Mouse (Mus musculus): ENCODE measurements around the gene Gm5901. TPM values are rescaled to one million over a fixed set of nuclear protein-coding genes. Genes with fewer than 3 reads are reported as not detected.
A peak's percentile ranks its signal among the peaks of the same experiment; 100 is the strongest.

Gene Gm5901
- polyA plus RNA-seq, 1 experiment from 2014 or later = not detected

DNA sequence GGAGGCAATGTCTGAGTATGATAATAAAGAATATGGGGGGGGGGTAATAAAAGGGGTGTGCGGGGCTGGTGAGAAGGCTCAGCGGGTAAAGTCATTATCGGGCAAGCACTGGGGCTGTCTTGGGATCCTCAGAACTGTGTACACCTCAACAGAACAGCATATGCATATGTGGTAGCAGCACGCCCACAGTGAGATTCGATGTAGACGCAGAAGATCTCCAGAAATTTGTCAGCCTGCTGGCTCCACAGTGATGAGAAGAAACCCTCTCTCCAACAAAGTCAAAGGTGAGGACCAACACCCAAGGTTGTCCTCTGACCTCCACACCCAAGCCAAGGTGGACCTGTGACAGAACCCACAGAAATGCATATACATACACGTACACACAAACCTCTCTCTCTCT, 41.7 kb downstream of the Gm5901 start:
- Histone ChIP-seq H3K4me2 (ENCODE audit: low read length) (no peak overlapping the region), H3K36me3 (ENCODE audit: control insufficient read depth, insufficient read depth, low read length) (no peaks in the 10 kb centered on the region), H3K4me1 (ENCODE audit: control insufficient read depth, insufficient read depth, low read length) (no peaks in the 10 kb centered on the region), H3K9ac (replicated peaks; ENCODE audit: low read length) (no peak overlapping the region), H3K9me3 (ENCODE audit: control insufficient read depth, low read length) (no peaks in the 10 kb centered on the region), H3K27me3 (ENCODE audit: control insufficient read depth, insufficient read depth, low read length) (no peaks in the 10 kb centered on the region), H3K27ac (replicated peaks; ENCODE audit: low read depth, low read length) (no peak overlapping the region), H3K4me3 (replicated peaks; ENCODE audit: low read depth, low read length) (no peak overlapping the region)
- no peak for ATAC-seq (ENCODE audit: low FRiP score, low TSS enrichment)
- no peak for DNase-seq
- WGBS = 95% methylated on average over 7 of the region's 7 CpGs

- DNase-seq = no peak
- Histone ChIP-seq H3K4me2 (ENCODE audit: low read length) (no peak overlapping the region), H3K27me3 (ENCODE audit: control insufficient read depth, insufficient read depth, low read length) (no peaks in the 10 kb centered on the region), H3K27ac (replicated peaks; ENCODE audit: low read depth, low read length) (no peak overlapping the region), H3K4me3 (replicated peaks; ENCODE audit: low read depth, low read length) (no peak overlapping the region), H3K9ac (replicated peaks; ENCODE audit: low read length) (no peak overlapping the region), H3K9me3 (ENCODE audit: control insufficient read depth, low read length) (no peaks in the 10 kb centered on the region), H3K36me3 (ENCODE audit: control insufficient read depth, insufficient read depth, low read length) (no peaks in the 10 kb centered on the region), H3K4me1 (ENCODE audit: control insufficient read depth, insufficient read depth, low read length) (no peaks in the 10 kb centered on the region)
- no peak for ATAC-seq (ENCODE audit: low FRiP score, low TSS enrichment)
- WGBS = 86% methylated on average over 5 of the region's 5 CpGs
These were observed 43.3 kb downstream of the Gm5901 start for GRCm38 (mm10) chr7:105418106-105418505.

GRCm38 (mm10) chr7:105420903-105421302, 46.1 kb downstream of the Gm5901 start:
- no peak overlapping the region for H3K4me2 ChIP-seq (ENCODE audit: low read length)
- H3K9ac ChIP-seq (replicated peaks; ENCODE audit: low read length) = no peak overlapping the region
- peaks cover 9% of the 10 kb centered on the region for H3K27me3 ChIP-seq (ENCODE audit: control insufficient read depth, insufficient read depth, low read length)
- H3K4me3 ChIP-seq (replicated peaks; ENCODE audit: low read depth, low read length) = no peak overlapping the region
- H3K36me3 ChIP-seq (ENCODE audit: control insufficient read depth, insufficient read depth, low read length) = no peaks in the 10 kb centered on the region
- ATAC-seq (ENCODE audit: low FRiP score, low TSS enrichment) = no peak
- H3K27ac ChIP-seq (replicated peaks; ENCODE audit: low read depth, low read length) = no peak overlapping the region
- no peak for DNase-seq
- 64% methylated on average over 2 of the region's 2 CpGs for WGBS
- H3K4me1 ChIP-seq (ENCODE audit: control insufficient read depth, insufficient read depth, low read length) = no peaks in the 10 kb centered on the region
- H3K9me3 ChIP-seq (ENCODE audit: control insufficient read depth, low read length) = no peaks in the 10 kb centered on the region

- Histone ChIP-seq H3K27ac (replicated peaks; ENCODE audit: low read depth, low read length) (no peak overlapping the region), H3K9me3 (ENCODE audit: control insufficient read depth, low read length) (no peaks in the 10 kb centered on the region), H3K4me1 (ENCODE audit: control insufficient read depth, insufficient read depth, low read length) (0 out of 2 replicates have a peak, but pooled peaks cover 2% of the 10 kb centered on the region), H3K4me2 (ENCODE audit: low read length) (no peak overlapping the region), H3K27me3 (ENCODE audit: control insufficient read depth, insufficient read depth, low read length) (peaks cover 21% of the 10 kb centered on the region), H3K36me3 (ENCODE audit: control insufficient read depth, insufficient read depth, low read length) (no peaks in the 10 kb centered on the region), H3K9ac (replicated peaks; ENCODE audit: low read length) (no peak overlapping the region), H3K4me3 (replicated peaks; ENCODE audit: low read depth, low read length) (no peak overlapping the region)
- WGBS = 28% methylated on average over 5 of the region's 5 CpGs
- no peak for ATAC-seq (ENCODE audit: low FRiP score, low TSS enrichment)
- DNase-seq = no peak
These were observed 49.5 kb downstream of the Gm5901 start for GRCm38 (mm10) chr7:105424368-105424767.

DNA sequence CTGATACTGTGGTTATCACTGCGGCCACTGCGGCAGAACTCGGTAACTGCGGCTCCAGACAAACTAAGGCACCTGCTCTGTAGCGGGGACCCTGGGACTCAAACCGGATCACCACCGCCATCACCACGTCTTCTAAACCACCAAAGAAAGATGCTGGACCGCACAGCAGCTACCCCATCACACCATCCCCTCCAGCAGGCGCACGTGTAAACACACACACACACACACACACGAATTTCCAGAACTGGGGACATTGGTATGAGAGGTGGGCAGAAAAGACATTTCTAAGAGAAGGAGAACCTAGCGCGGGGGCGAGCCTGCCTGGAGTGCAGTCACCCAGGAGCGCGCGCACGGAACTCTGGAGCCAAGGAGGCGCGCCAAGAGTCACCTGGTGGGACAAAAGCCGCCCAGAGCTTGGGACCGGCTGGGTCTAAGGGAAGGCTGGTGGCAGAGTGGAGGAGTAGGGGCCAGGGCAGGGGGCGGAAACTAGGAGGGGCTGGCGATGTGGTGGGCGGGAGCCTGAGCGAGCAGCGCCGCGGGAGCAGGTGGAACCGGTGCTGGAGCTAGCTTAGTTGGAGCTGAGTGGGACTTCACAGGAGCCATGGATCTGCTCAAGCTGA, 50.7 kb downstream of the Gm5901 start, which contains the start of gene Cckbr:
Gene Cckbr, plus strand, starts transcription at position 308 of the 620 bp plus-strand sequence.
- Histone ChIP-seq H3K4me2 (ENCODE audit: low read length) (peak within 1 kb of the TSS; percentile 85), H3K36me3 (ENCODE audit: control insufficient read depth, insufficient read depth, low read length) (no peaks in the 10 kb centered on the region), H3K9ac (replicated peaks; ENCODE audit: low read length) (peak within 1 kb of the TSS; percentile 57), H3K4me1 (ENCODE audit: control insufficient read depth, insufficient read depth, low read length) (0 out of 2 replicates have a peak, but pooled peaks cover 2% of the 10 kb centered on the region), H3K27ac (replicated peaks; ENCODE audit: low read depth, low read length) (0 out of 2 replicates have a peak within 1 kb of the TSS, but pooled peaks have one; percentile 9), H3K27me3 (ENCODE audit: control insufficient read depth, insufficient read depth, low read length) (peaks cover 21% of the 10 kb centered on the region), H3K4me3 (replicated peaks; ENCODE audit: low read depth, low read length) (peak within 1 kb of the TSS; percentile 51), H3K9me3 (ENCODE audit: control insufficient read depth, low read length) (no peaks in the 10 kb centered on the region)
- WGBS = 2% methylated on average over 31 of the region's 31 CpGs
- DNase-seq = peak; percentile 69
- peak; percentile 75 for ATAC-seq (ENCODE audit: low FRiP score, low TSS enrichment)

- peaks cover 21% of the 10 kb centered on the region for H3K27me3 ChIP-seq (ENCODE audit: control insufficient read depth, insufficient read depth, low read length)
- H3K9me3 ChIP-seq (ENCODE audit: control insufficient read depth, low read length) = no peaks in the 10 kb centered on the region
- ATAC-seq (ENCODE audit: low FRiP score, low TSS enrichment) = peak; percentile 59
- peak overlapping the region; percentile 85 for H3K4me2 ChIP-seq (ENCODE audit: low read length)
- H3K36me3 ChIP-seq (ENCODE audit: control insufficient read depth, insufficient read depth, low read length) = no peaks in the 10 kb centered on the region
- H3K4me1 ChIP-seq (ENCODE audit: control insufficient read depth, insufficient read depth, low read length) = 0 out of 2 replicates have a peak, but pooled peaks cover 2% of the 10 kb centered on the region
- DNase-seq = no peak
- WGBS = 3% methylated on average over 11 of the region's 11 CpGs
- peak overlapping the region; percentile 57 for H3K9ac ChIP-seq (replicated peaks; ENCODE audit: low read length)
- peak overlapping the region; percentile 51 for H3K4me3 ChIP-seq (replicated peaks; ENCODE audit: low read depth, low read length)
- no peak overlapping the region for H3K27ac ChIP-seq (replicated peaks; ENCODE audit: low read depth, low read length)
These were observed 51.2 kb downstream of the Gm5901 start for GRCm38 (mm10) chr7:105426051-105426450.

Other genes with a start within 250 kb of the Gm5901 start
- gene Olfr683, start 228.0 kb upstream of the Gm5901 start, polyA plus RNA-seq (2014; fragmentation: Nextera tagmentation; extraction: Ambion mirVana) = not detected in 2 replicates
- not detected in 2 replicates for gene Olfr684, start 211.4 kb upstream of the Gm5901 start, polyA plus RNA-seq (2014; fragmentation: Nextera tagmentation; extraction: Ambion mirVana)
- not detected in 2 replicates for gene Olfr685, start 189.0 kb upstream of the Gm5901 start, polyA plus RNA-seq (2014; fragmentation: Nextera tagmentation; extraction: Ambion mirVana)
- gene Olfr686, start 167.6 kb upstream of the Gm5901 start, polyA plus RNA-seq (2014; fragmentation: Nextera tagmentation; extraction: Ambion mirVana) = not detected in 2 replicates
- gene Olfr688, start 86.9 kb upstream of the Gm5901 start, polyA plus RNA-seq (2014; fragmentation: Nextera tagmentation; extraction: Ambion mirVana) = not detected in 2 replicates
- 0.08 TPM in 1 of 2 replicates, not detected in the other for gene Olfr689, start 63.9 kb upstream of the Gm5901 start, polyA plus RNA-seq (2014; fragmentation: Nextera tagmentation; extraction: Ambion mirVana)
- gene Olfr690, start 40.9 kb upstream of the Gm5901 start, polyA plus RNA-seq (2014; fragmentation: Nextera tagmentation; extraction: Ambion mirVana) = not detected in 2 replicates
- 0.14 and 0.69 TPM in 2 replicates for gene Olfr691, start 32.8 kb upstream of the Gm5901 start, polyA plus RNA-seq (2014; fragmentation: Nextera tagmentation; extraction: Ambion mirVana)
- not detected in 2 replicates for gene Olfr692, start 6.8 kb upstream of the Gm5901 start, polyA plus RNA-seq (2014; fragmentation: Nextera tagmentation; extraction: Ambion mirVana)
- 32.3 and 44.0 TPM in 2 replicates for gene Fam160a2, start 25.0 kb downstream of the Gm5901 start, polyA plus RNA-seq (2014; fragmentation: Nextera tagmentation; extraction: Ambion mirVana)
- gene Cnga4, start 29.5 kb downstream of the Gm5901 start, polyA plus RNA-seq (2014; fragmentation: Nextera tagmentation; extraction: Ambion mirVana) = 0.11 TPM in 1 of 2 replicates, not detected in the other
- 1.7 and 3.0 TPM in 2 replicates for gene Cckbr, start 50.7 kb downstream of the Gm5901 start, polyA plus RNA-seq (2014; fragmentation: Nextera tagmentation; extraction: Ambion mirVana)
- 23.2 and 27.9 TPM in 2 replicates for gene Cavin3, start 107.3 kb downstream of the Gm5901 start, polyA plus RNA-seq (2014; fragmentation: Nextera tagmentation; extraction: Ambion mirVana)
- gene Smpd1, start 179.3 kb downstream of the Gm5901 start, polyA plus RNA-seq (2014; fragmentation: Nextera tagmentation; extraction: Ambion mirVana) = 90.6 and 91.4 TPM in 2 replicates
- 227 and 305 TPM in 2 replicates for gene Apbb1, start 206.6 kb downstream of the Gm5901 start, polyA plus RNA-seq (2014; fragmentation: Nextera tagmentation; extraction: Ambion mirVana)
- gene Hpx, start 225.1 kb downstream of the Gm5901 start, polyA plus RNA-seq (2014; fragmentation: Nextera tagmentation; extraction: Ambion mirVana) = 0.27 and 0.55 TPM in 2 replicates

Measured in midbrain, embryonic 14.5 days (tissue).